Mouse (Mus musculus): ENCODE results near the gene Scd1.

GRCm38 (mm10) chr19:44363529-44363928 is 44.1 kb downstream of the Scd1 start:
- peak; percentile 95 for TF ChIP-seq CTCF (IDR thresholded peaks at IDR 0.05; ENCODE audit: low read depth)
- no peak for TF ChIP-seq EP300 (optimal IDR thresholded peaks at IDR 0.05)

Measured in stomach, postnatal 0 days (tissue).